Comparison of ENCODE assay signal across 13 mouse cellular contexts in genomic region chr8:64152216-64152804, GRCm38 (mm10). TPM values are rescaled to one million over a fixed set of nuclear protein-coding genes. Genes with fewer than 3 reads are reported as not detected.
A peak's percentile ranks its signal among the peaks of the same experiment; 100 is the strongest.
DNase-seq lines count a peak whose midpoint lies in the region; ATAC-seq lines count a peak whose summit lies in the region.
"Had no signal": no experiment of that assay in that cellular context is flagged by ENCODE, and none has a peak within 500 bp of the region (broad histone marks: within the 10 kb centered on the region; RNA-seq: fewer than 3 reads in every experiment).

No protein-coding gene starts in this region.

- DNase-seq in cerebellum, adult 11 months, result peak; percentile 93
- DNase-seq in cerebellum, postnatal 14 days, result peak; percentile 83 to 91
- DNase-seq in layer of hippocampus, adult 11-12 months (ENCODE audit: low spot score), result peak; percentile 46
- peak; percentile 85 for DNase-seq in midbrain, embryonic 11.5 days (ENCODE audit: low spot score, missing footprints)
- no peak for DNase-seq in natural killer cell, adult 2 months (ENCODE audit: low spot score in 2 of 2)
- no peak for DNase-seq in urinary bladder, postnatal 4 days (ENCODE audit: low spot score in 2 of 2)
- DNase-seq in heart, postnatal 25 days (ENCODE audit: low spot score), result no peak
- DNase-seq in embryo, embryonic 11 days, result no peak
- DNase-seq: thymus, adult 2 months had no signal

- ATAC-seq in midbrain, embryonic 11.5 days (ENCODE audit: low FRiP score), result peak; percentile 73

- no peak overlapping the region for H3K27ac ChIP-seq in midbrain, embryonic 11.5 days (ENCODE audit: low read depth, low read length)
- H3K27ac ChIP-seq: heart, embryonic 13.5 days; lung, embryonic 15.5 days had no signal

- no peak overlapping the region for H3K4me2 ChIP-seq in midbrain, embryonic 11.5 days
- H3K4me2 ChIP-seq: heart, embryonic 13.5 days; lung, embryonic 15.5 days had no signal

- H3K9ac ChIP-seq in midbrain, embryonic 11.5 days (ENCODE audit: low read length), result no peak overlapping the region
- H3K9ac ChIP-seq: heart, embryonic 13.5 days; lung, embryonic 15.5 days had no signal

- intact Hi-C loops in heart, postnatal 25 days (cut with DNase I), result no loop called here

- WGBS in midbrain, embryonic 11.5 days, result 55% methylated on average over 9 of the region's 9 CpGs

- peaks cover 5% of the 10 kb centered on the region for H3K4me1 ChIP-seq in midbrain, embryonic 11.5 days (ENCODE audit: control insufficient read depth, insufficient read depth, low read length)
- H3K4me1 ChIP-seq: lung, embryonic 15.5 days had no signal

- H3K4me3 ChIP-seq in midbrain, embryonic 11.5 days (ENCODE audit: low read depth, low read length), result no peak overlapping the region
- H3K4me3 ChIP-seq: erythroblast, embryonic 14.5 days; heart, embryonic 13.5 days; lung, embryonic 15.5 days had no signal

- no peaks in the 10 kb centered on the region for H3K36me3 ChIP-seq in midbrain, embryonic 11.5 days (ENCODE audit: control insufficient read depth, insufficient read depth, low read length)
- H3K36me3 ChIP-seq: G1E; heart, embryonic 13.5 days; lung, embryonic 15.5 days had no signal

- no peaks in the 10 kb centered on the region for H3K9me3 ChIP-seq in midbrain, embryonic 11.5 days (ENCODE audit: control insufficient read depth, low read length)
- H3K9me3 ChIP-seq: heart, embryonic 13.5 days; lung, embryonic 15.5 days had no signal

- no peaks in the 10 kb centered on the region for H3K27me3 ChIP-seq in midbrain, embryonic 11.5 days (ENCODE audit: control insufficient read depth, insufficient read depth, low read length)
- H3K27me3 ChIP-seq: lung, embryonic 15.5 days had no signal

RNA-seq across cellular contexts. Expression of gene Tll1, which starts 53.8 kb away (rescaled TPM):
- polyA plus RNA-seq in midbrain, embryonic 11.5 days (2014; fragmentation: Nextera tagmentation; extraction: Ambion mirVana), result 0.89 and 0.99 TPM in 2 replicates
- total RNA-seq in heart, postnatal 25 days (2021), result 1 to 10 TPM; 1.5 to 1.6 TPM
- polyA plus RNA-seq: erythroblast, embryonic 14.5 days; G1E had no signal

Comparison
In these comparisons a context has a peak if more than half of its experiments do, and no peak if none do; other contexts are left out.
1. DNase-seq: peak in cerebellum, adult 11 months (single experiment), cerebellum, postnatal 14 days (2 of 2), layer of hippocampus, adult 11-12 months (single experiment) and midbrain, embryonic 11.5 days (single experiment); none in natural killer cell, adult 2 months (0 of 2), urinary bladder, postnatal 4 days (0 of 2), heart, postnatal 25 days (single experiment) and embryo, embryonic 11 days (single experiment).